Mouse (Mus musculus) frontal cortex, postnatal 10 days (tissue): ENCODE results near the gene Ptpn20.

ENCODE experiments used
- DNase-seq, 2 experiments: peaks; one replicate each; pipeline ENCODE4 v3.0.0; 2022; ENCODE audit warnings: low spot score in 2 of 2, mixed read lengths in 1 of 2

Gene Ptpn20

DNA sequence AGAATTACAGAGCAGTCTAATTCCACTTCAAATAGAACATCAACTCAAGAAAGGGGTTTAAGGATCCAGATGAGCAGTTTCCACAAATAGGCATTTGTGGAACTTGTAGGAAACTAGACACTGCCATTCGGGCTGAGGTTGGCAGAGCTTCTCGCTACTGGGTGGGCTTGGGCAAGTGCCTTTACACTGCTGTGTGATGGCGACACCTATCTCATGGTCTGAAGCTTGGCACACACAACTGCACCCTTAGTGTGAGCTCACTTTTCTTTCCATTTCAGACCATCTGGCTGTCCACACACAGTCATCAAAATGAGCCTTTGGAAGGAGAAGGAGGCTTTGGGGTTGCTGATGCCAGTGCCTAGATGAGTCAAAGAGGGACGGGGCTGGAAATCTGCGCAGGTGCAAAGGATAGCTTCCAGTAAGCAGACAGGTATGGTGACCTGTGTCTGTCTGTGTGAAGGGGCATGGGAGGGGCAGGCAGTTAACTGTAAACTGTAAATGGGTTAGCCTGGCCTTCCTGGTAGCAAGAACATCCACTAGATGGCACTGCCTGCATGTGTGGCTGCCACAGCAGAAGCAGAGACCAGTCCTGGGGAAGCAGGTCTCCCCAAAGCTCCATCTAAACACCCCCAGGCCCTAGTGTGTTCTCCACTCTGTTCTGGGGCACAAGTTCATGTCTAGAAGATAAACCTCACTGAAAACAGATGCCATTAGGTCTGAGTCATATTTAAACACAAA, 84.5 kb downstream of the Ptpn20 start:
- DNase-seq, result peak in 1 of 2 experiments; percentile 34

DNA sequence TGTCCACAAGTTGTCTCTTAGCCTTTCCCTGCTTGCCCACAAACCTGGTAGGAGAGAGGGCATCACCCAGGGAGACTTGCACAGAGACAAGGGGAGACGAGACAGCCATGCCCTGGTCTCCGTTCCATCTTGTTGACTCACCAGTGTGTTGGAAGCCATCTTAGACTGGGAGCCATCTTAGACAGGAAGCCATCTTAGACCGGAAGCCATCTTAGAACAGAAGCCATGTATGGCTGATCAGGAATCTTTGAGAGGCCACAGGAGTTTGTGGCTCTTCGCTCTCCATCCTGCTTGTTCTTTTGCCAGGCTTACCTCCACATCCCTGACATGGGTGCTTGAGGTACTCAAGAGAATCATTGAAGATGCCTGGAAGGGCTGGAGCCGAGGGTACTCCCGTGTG, 89.0 kb downstream of the Ptpn20 start:
- DNase-seq, result no peak

GRCm38 (mm10) chr14:33678740-33679139, 89.7 kb downstream of the Ptpn20 start:
- DNase-seq, result no peak

DNA sequence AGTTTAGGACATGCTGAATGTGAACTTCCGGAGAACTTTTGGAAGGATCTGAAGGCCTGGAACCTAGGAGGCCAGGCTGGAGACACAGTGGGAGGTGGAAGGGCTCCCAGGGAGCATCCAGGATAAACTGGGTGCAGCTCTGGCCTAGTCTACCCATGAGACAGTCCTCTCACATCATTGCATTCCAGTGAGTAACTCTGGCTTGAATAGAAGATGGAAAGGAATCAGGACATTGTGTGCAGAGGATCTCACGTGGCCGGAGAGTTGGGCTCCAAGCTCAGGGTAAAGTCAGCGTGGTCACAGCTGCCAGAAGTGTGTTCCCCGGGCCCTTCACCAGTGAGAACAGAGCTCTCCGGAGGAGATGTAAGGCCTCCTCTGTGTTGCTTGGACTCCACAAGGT, 91.6 kb downstream of the Ptpn20 start:
- no peak for DNase-seq

DNA sequence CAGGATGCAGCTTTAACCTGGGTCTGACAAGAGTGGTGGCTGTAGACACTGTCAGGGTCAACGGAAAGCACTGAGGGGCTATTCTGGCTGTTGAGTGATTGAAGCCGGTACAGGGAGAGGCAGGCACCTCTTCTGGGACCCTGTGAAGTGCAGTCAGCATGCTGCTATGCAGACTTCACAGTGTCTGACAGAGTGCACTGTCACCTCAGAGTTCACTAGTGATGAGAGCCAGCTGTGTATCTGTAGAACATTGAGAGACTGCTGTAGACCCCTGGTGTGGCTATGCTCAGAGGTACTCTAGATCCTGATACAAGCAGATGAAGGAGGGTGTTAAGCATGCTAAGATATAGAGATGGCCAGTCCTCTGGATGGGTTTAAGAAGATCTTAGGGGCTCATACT, 93.8 kb downstream of the Ptpn20 start:
- no peak for DNase-seq

GRCm38 (mm10) chr14:33683701-33684100, 94.7 kb downstream of the Ptpn20 start:
- DNase-seq, result peak in 1 of 2 experiments; percentile 19

DNA sequence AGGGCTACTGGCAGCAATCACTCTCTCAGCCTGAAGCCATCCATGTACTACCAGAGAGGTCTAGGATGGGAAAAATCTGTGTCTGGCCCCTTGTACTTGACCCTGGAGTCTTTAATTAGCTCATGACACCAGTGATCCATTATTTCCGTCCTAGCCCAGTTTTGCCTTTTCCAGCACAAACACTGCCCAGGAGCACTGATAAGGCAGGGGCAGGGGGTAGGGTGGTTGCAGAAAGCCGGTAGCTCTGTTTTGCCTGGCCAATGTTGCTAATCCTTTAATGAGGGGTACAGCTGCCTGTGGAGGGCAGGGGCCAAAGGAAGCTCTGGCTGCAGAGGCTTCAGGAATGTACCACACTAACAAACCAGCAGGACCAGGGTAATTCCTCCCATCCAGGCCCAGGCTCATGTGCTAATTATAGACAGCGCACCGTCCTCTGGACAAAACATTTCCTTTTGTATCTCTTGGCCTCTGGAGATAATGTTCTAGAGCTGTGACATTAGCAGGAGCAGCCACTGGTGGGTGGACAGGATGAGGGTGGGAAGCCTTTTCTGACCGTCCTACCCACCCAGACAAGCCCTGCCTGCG, 98.5 kb downstream of the Ptpn20 start:
- DNase-seq, result no peak

GRCm38 (mm10) chr14:33689044-33689443, 100.0 kb downstream of the Ptpn20 start:
- peak in 1 of 2 experiments; percentile 34 for DNase-seq
